Mouse (Mus musculus): Measurements from ENCODE around the gene AI467606.
"Not testable (repeated sequence)": the region's sequence is repeated elsewhere in the genome, so short reads cannot be mapped to it uniquely, and the experiment has no call there.

AI467606 gene

GRCm38 (mm10) chr7:127091114-127091896 lies at the start of gene AI467606:
TSS of gene AI467606 (plus strand) at chr7:127091359.
- no peak for DNase-seq

DNA sequence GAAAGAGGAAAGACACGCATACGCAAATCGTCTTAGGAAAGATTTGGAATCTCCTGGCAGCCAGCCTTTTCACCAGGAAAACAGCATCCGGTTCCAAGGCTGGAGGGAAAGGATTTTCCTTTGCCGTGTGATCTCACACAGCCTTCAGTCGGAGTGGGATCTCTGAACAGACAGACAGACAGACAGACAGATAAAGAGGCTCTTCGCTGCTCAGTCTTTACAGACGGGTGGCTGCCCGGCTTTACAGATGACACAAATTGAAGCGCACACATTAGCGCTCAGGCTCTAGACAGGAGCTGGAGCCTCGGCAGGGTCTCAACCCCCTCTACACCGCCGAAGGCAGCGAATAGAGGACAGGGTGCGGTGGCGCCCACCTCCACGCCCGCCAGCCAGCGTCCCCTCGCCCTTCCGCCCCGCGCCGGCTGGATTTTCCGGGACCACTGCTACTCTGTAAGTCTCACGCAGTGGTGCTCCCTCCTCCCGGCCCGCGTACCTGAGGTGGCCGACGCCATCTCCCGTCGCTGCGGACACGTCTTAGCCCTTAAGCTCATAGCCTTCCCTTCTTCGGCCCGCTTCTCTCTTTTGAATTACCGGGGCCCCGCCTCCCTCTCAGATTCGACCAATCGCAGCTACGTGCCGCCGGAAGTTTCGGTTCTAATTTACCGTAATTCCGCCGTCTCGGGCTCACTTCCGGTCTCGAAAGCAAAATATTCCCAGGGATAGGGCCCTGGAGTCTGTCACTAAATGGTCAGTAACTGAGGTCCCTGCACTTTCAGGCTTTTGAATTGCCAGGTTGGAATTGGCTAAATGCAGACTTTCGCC lies 49.1 kb upstream of the AI467606 start, which contains the start of gene Kif22:
Kif22 (minus strand) TSS at position 621 of the 822 bp plus-strand sequence.
- peak; percentile 93 to 94 for DNase-seq

GRCm38 (mm10) chr7:127055026-127055585 lies 36.1 kb upstream of the AI467606 start:
- DNase-seq, result no peak

DNA sequence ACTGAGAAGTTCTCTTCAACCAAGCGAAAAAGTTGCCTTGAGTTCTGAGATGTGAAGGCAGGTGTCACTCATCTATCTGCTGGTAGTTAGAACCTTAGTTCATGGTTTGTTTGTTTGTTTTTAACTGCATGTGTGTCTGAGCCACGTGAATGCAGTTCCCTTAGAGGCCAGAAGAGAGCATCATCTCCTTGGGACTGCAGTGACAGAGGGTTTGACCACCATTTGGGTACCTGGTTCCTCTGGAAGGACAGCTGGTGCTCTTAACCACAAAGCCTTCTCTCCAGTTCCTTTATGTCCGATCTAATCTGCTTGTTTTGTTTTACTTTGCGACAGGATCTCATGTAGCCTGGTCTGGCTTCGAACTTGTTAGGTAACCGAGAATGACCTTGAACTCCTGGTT lies 25.6 kb upstream of the AI467606 start:
- no peak for DNase-seq

- no peak for DNase-seq
These were observed 24.8 kb upstream of the AI467606 start for GRCm38 (mm10) chr7:127066317-127066716.

DNA sequence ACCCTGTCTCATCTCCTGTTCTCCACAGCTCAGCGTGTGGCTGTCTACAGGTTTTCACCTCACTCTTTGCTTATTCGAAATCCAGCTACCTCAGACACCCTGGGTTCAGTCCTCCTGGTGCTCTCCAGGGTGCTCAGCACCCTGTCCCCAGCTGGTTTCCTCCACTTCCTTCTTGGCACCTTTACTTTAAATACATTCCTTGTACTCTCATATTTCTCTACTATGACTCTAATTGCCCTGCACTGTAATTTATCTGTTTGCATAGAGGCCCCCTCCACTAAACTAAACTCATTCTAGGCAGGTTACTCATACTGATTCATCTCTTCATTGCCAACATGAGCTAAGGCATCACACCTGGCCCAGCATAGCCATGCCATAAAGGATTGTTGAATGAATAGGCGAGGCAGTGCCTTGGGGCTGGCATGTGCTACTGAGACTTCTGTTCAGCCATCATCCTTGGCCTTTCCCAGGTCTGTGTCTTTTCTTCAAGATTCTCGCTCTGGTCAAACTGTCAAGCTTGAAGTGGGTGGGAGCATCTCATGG lies 20.2 kb upstream of the AI467606 start:
- no peak for DNase-seq

DNA sequence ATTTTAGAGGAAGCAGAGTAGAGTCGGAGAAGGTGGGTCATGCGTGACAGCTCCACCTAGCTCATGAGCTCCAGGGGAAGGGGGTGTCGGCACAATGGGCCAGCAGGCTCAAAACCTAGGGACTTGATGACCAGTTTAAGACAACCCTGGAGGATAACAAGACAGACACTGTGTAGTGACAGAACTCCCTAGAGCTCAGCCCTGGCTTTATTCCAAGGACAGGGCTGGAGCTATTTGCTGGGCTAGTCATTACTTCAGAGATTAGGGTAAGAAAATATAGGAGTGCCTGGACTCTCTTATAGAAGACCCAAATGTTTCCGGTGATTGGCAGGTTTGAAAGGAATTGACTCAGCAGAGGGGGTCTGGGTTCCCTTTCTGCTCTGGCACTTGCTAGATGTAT lies 17.9 kb upstream of the AI467606 start:
- DNase-seq, result no peak

GRCm38 (mm10) chr7:127076188-127076587 lies 15.0 kb upstream of the AI467606 start:
- DNase-seq, result no peak

GRCm38 (mm10) chr7:127077692-127078091 lies 13.5 kb upstream of the AI467606 start:
- no peak for DNase-seq

DNA sequence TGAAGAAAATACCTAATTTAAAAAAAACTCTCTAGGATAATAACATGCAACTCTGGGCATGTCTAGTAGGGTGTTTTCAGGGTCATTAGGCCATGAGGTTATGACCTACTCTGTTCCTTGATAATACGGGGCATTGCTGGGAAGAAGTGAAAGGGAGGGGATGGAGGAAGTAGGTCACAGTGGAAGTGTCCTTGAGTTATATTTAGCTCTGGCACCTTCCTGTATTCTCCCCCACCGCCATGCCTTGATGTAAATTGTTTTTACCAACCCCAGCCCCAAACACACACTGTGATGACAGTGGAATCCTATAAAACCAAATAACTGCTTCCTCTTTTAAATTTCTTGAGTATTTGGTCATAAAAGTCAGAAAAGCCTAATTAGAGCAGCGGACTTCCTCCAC lies 11.1 kb upstream of the AI467606 start:
- DNase-seq, result no peak

- no peak for DNase-seq
These were observed 8.9 kb upstream of the AI467606 start for GRCm38 (mm10) chr7:127082271-127082670.

GRCm38 (mm10) chr7:127082995-127083394 lies 8.2 kb upstream of the AI467606 start:
- no peak for DNase-seq

GRCm38 (mm10) chr7:127083689-127084088 lies 7.5 kb upstream of the AI467606 start:
- DNase-seq, result no peak

- DNase-seq, result no peak
These were observed 6.4 kb upstream of the AI467606 start for GRCm38 (mm10) chr7:127084794-127085193.

DNA sequence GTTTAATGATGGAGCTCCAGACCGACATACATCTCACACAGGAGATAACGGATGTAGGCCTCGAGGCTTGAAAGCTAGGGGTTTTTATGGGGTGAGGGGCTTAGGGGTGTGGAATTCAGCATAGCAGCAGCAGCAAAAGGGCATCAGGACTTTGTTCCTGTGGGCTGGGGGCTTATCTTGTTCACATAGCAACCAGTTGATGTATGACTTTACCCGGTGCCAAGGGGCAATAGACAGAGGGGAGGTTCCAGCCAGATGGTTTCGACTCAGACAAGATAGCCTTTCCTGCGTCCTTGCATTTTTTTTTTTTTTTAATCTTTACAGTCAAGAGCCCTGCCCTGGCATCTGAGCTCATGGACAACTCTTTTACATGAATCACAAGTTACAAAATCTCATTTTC lies 5.4 kb upstream of the AI467606 start:
- DNase-seq, result not testable (repeated sequence)

DNA sequence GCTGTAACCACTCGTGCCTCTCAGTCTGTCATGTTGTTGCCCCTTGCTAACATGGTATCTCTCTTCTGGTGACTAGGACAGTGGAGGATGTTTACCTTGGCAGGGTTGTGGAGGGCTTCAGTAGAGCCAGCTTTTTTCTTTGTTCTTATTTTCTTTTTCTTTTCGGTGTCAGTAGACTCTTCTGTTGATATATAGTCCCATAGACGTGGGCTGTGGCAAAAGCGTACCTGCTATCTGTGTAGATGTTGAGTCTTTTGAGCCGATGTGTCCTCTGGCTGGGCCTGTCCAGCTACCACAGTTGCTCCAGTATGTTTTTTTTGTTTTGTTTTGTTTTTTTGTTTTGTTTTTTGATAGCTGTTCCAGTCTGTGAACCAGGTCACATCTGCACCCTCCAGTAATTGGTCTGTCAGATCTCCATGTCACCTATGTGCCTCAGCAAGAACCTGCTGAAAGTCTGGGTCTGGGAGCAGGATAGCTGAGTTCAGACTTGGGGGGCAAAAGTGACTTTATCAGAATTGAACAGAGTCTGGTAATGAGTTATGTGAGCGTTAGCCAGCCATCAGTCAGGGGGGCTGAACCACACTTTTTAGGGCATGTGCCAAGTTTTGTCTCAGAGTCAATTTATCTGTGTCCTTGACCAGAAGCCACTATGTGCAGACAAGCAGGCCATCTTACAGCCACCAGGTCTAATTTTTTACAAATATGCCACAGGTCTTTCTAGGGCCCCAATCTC lies 3.7 kb upstream of the AI467606 start, which contains the start of gene Zg16:
Zg16 (minus strand) TSS at position 51 of the 733 bp plus-strand sequence.
- not testable (repeated sequence) for DNase-seq

- DNase-seq, result no peak
These were observed 3.1 kb upstream of the AI467606 start for GRCm38 (mm10) chr7:127088083-127088482.

DNA sequence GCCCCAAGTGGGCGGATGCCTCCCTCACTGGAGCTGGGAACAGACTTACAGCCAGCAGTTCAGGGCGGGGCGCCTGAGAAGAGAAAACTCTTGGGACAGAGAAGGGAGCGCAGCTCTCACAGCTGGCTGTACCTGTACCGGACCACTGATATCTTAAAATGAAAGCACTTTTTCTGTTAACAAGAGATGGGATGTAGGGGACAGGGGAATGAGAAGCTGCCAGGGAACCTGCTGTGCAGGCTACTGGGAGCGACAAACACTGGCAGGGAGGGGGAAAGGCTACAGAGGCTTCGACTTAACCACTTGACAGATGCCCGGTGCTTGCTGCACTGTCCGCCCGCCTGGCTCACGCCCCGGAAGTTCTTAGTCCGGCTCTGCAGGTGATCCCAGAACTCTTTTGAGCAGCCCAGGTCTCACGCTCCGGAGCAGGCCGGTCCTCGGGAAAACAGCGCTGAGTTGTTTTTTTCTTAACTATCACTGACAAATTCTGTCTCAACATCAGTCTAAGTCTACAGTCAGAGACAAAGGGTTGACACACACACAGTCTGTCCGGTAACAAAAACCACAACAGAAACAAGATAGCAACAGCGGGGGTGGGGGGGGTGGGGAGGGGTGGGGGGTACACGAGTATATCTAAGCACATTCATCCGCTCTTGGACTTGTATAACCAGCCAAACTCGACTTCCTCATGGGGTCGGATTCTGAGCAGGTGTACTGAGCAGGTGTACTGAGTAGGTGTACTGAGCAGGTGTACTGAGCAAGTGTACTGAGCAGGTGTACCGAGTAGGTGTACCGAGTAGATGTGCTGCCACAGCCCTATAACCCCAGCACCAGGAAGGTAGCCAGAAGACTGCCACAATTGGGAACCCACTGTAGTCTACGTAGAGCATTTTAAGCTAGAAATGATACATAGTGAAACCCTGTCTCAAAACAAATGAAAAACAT lies 2.0 kb upstream of the AI467606 start:
- no peak for DNase-seq

GRCm38 (mm10) chr7:127090154-127091113 lies 725 bp upstream of the AI467606 start:
- no peak for DNase-seq

GRCm38 (mm10) chr7:127093914-127094313 lies 2.8 kb downstream of the AI467606 start:
- DNase-seq, result no peak

All from cerebellum, postnatal 25 days (tissue).